Mouse (Mus musculus) urinary bladder, adult 2 months (tissue): ENCODE results near the gene Myo16. TPM values are rescaled to one million over a fixed set of nuclear protein-coding genes. Genes with fewer than 3 reads are reported as not detected.

ENCODE experiments used
- DNase-seq: peaks from one replicate; pipeline ENCODE4 v3.0.0; 2022; ENCODE audit warnings: low spot score
- polyA plus RNA-seq: library from polyadenylated mRNA; depleted of rRNA; stranded (reverse); fragments of >200 nt; gene quantifications from 2 replicates; pipeline ENCODE4 v1.2.3, GENCODE M21; 2012

Myo16 gene
- polyA plus RNA-seq, 1 experiment: 0.15 TPM

- no peak for DNase-seq
Measured at GRCm38 (mm10) chr8:10413881-10414280, 260.2 kb downstream of the Myo16 start.

GRCm38 (mm10) chr8:10414684-10415212 is 261.0 kb downstream of the Myo16 start:
- DNase-seq: peak; percentile 54

- DNase-seq: no peak
Measured at GRCm38 (mm10) chr8:10415288-10415687, 261.6 kb downstream of the Myo16 start.

- DNase-seq: no peak
Measured at GRCm38 (mm10) chr8:10415885-10416284, 262.2 kb downstream of the Myo16 start.

- no peak for DNase-seq
Measured at GRCm38 (mm10) chr8:10416806-10417205, 263.1 kb downstream of the Myo16 start.

GRCm38 (mm10) chr8:10417281-10417680 is 263.6 kb downstream of the Myo16 start:
- no peak for DNase-seq

GRCm38 (mm10) chr8:10418013-10418412 is 264.3 kb downstream of the Myo16 start:
- no peak for DNase-seq

- no peak for DNase-seq
Measured at GRCm38 (mm10) chr8:10418971-10419370, 265.3 kb downstream of the Myo16 start.

GRCm38 (mm10) chr8:10419726-10420125 is 266.0 kb downstream of the Myo16 start:
- DNase-seq: no peak

- no peak for DNase-seq
Measured at GRCm38 (mm10) chr8:10420551-10420950, 266.8 kb downstream of the Myo16 start.

GRCm38 (mm10) chr8:10421516-10422090 is 267.9 kb downstream of the Myo16 start:
- DNase-seq: no peak

GRCm38 (mm10) chr8:10435492-10435891 is 281.8 kb downstream of the Myo16 start:
- no peak for DNase-seq

GRCm38 (mm10) chr8:10438772-10439171 is 285.1 kb downstream of the Myo16 start:
- DNase-seq: peak; percentile 54

GRCm38 (mm10) chr8:10439595-10440453 is 286.1 kb downstream of the Myo16 start:
- DNase-seq: no peak

GRCm38 (mm10) chr8:10442562-10442961 is 288.9 kb downstream of the Myo16 start:
- DNase-seq: no peak

GRCm38 (mm10) chr8:10445011-10445410 is 291.3 kb downstream of the Myo16 start:
- no peak for DNase-seq

GRCm38 (mm10) chr8:10448545-10448944 is 294.8 kb downstream of the Myo16 start:
- DNase-seq: no peak

GRCm38 (mm10) chr8:10453046-10453445 is 299.3 kb downstream of the Myo16 start:
- DNase-seq: no peak

GRCm38 (mm10) chr8:10458151-10458649 is 304.5 kb downstream of the Myo16 start:
- DNase-seq: no peak

- DNase-seq: no peak
Measured at GRCm38 (mm10) chr8:10462271-10462670, 308.6 kb downstream of the Myo16 start.

GRCm38 (mm10) chr8:10468490-10468889 is 314.8 kb downstream of the Myo16 start:
- DNase-seq: no peak

GRCm38 (mm10) chr8:10469658-10470057 is 315.9 kb downstream of the Myo16 start:
- DNase-seq: no peak

- DNase-seq: no peak
Measured at GRCm38 (mm10) chr8:10470280-10470679, 316.6 kb downstream of the Myo16 start.
